8 mouse cellular contexts compared by ENCODE assay signal in genomic region chr9:120914877-120915459, GRCm38 (mm10). TPM values are rescaled to one million over a fixed set of nuclear protein-coding genes. Genes with fewer than 3 reads are reported as not detected.
A peak's percentile ranks its signal among the peaks of the same experiment; 100 is the strongest.
DNase-seq lines count a peak whose midpoint lies in the region; ATAC-seq and TF ChIP-seq lines count a peak whose summit lies in the region.

No protein-coding gene starts in this region.

- WGBS in neural tube, embryonic 15.5 days, result 91% methylated on average over 14 of the region's 14 CpGs

- no peaks in the 10 kb centered on the region for H3K36me3 ChIP-seq in neural tube, embryonic 15.5 days

- no peak overlapping the region for H3K4me2 ChIP-seq in neural tube, embryonic 15.5 days

- no peak for ATAC-seq in neural tube, embryonic 15.5 days (ENCODE audit: low FRiP score)

- no peaks in the 10 kb centered on the region for H3K27me3 ChIP-seq in neural tube, embryonic 15.5 days (replicated peaks)

- no peak overlapping the region for H3K9ac ChIP-seq in neural tube, embryonic 15.5 days (replicated peaks)

- H3K27ac ChIP-seq in neural tube, embryonic 15.5 days (replicated peaks), result no peak overlapping the region

- H3K4me1 ChIP-seq in neural tube, embryonic 15.5 days, result no peaks in the 10 kb centered on the region

- H3K4me3 ChIP-seq in neural tube, embryonic 15.5 days (replicated peaks), result no peak overlapping the region

- no peak for TF ChIP-seq POLR2A in brain, embryonic 14.5 days (IDR thresholded peaks at IDR 0.05; ENCODE audit: borderline replicate concordance, extremely low read depth, insufficient read depth, insufficient read length, poor library complexity, severe bottlenecking)

- peak; percentile 43 to 51 for DNase-seq in adrenal gland, adult (ENCODE audit: inconsistent age in 2 of 2, low spot score in 1 of 2)
- no peak for DNase-seq in adrenal gland, postnatal 4 days (ENCODE audit: low spot score in 2 of 2)
- no peak for DNase-seq in brain, embryonic 14.5 days (ENCODE audit: low read depth)
- DNase-seq in induced T-regulatory cell, adult 2 months (ENCODE audit: low read depth), result peak; percentile 71
- peak; percentile 50 for DNase-seq in lung, postnatal 36 days
- DNase-seq in urinary bladder, postnatal 25 days (ENCODE audit: low spot score), result no peak
- no peak for DNase-seq in cerebellum, postnatal 10 days

- no peaks in the 10 kb centered on the region for H3K9me3 ChIP-seq in neural tube, embryonic 15.5 days (replicated peaks)

- peak; percentile 13; the same call in 1 of the 2 replicates for TF ChIP-seq CTCF in brain, embryonic 14.5 days (IDR thresholded peaks at IDR 0.05; ENCODE audit: borderline replicate concordance, extremely low read depth, insufficient read depth, insufficient read length)

RNA-seq across cellular contexts. Expression of gene Ctnnb1, which starts 14.0 kb away (rescaled TPM):
- total RNA-seq in adrenal gland, postnatal 4 days (2021), result 100 to 1,000 TPM; 718 to 723 TPM
- 259 and 433 TPM in 2 replicates for polyA plus RNA-seq in brain, embryonic 14.5 days (2012; rRNA removed)
- polyA plus RNA-seq in neural tube, embryonic 15.5 days (2015; fragmentation: Nextera tagmentation; extraction: Ambion mirVana), result 288 and 326 TPM in 2 replicates

Comparison
In these comparisons a context has a peak if more than half of its experiments do, and no peak if none do; other contexts are left out.
1. DNase-seq: peak in adrenal gland, adult (2 of 2), induced T-regulatory cell, adult 2 months (single experiment) and lung, postnatal 36 days (single experiment); none in adrenal gland, postnatal 4 days (0 of 2), brain, embryonic 14.5 days (single experiment), urinary bladder, postnatal 25 days (single experiment) and cerebellum, postnatal 10 days (0 of 2).